Mouse (Mus musculus): ENCODE results near the gene Pbld1. TPM values are rescaled to one million over a fixed set of nuclear protein-coding genes. Genes with fewer than 3 reads are reported as not detected.
"Not testable (repeated sequence)": the region's sequence is repeated elsewhere in the genome, so short reads cannot be mapped to it uniquely, and the experiment has no call there.

Gene Pbld1
- total and polyA plus RNA-seq, 2 experiments from 2014 or later = 0.27 TPM; not detected in 1

GRCm38 (mm10) chr10:63053007-63053406 is 7.0 kb upstream of the Pbld1 start:
- WGBS = 60% methylated on average over 6 of the region's 6 CpGs
- no peak for ATAC-seq
- H3K27ac ChIP-seq (ENCODE audit: low read depth, low read length) = no peak overlapping the region

GRCm38 (mm10) chr10:63054071-63054470 is 5.9 kb upstream of the Pbld1 start:
- not testable (repeated sequence) for H3K9ac ChIP-seq; H3K4me1 ChIP-seq (ENCODE audit: insufficient read depth); H3K36me3 ChIP-seq (ENCODE audit: insufficient read depth); ATAC-seq; H3K27ac ChIP-seq (ENCODE audit: low read depth, low read length); H3K4me2 ChIP-seq (ENCODE audit: low read depth); DNase-seq; H3K9me3 ChIP-seq (ENCODE audit: low read length); H3K4me3 ChIP-seq (ENCODE audit: low read depth, low read length); H3K27me3 ChIP-seq (ENCODE audit: insufficient read depth, low read length)
- WGBS = 89% methylated on average over 6 of the region's 6 CpGs

More at GRCm38 (mm10) chr10:63053007-63053406, 7.0 kb upstream of the Pbld1 start:
- no peak overlapping the region for H3K9ac ChIP-seq
- no peak for TF ChIP-seq CTCF (IDR thresholded peaks at IDR 0.05; ENCODE audit: low read depth)
- H3K4me1 ChIP-seq (ENCODE audit: insufficient read depth) = no peaks in the 10 kb centered on the region
- no peak for DNase-seq
- H3K4me2 ChIP-seq (ENCODE audit: low read depth) = no peak overlapping the region
- H3K36me3 ChIP-seq (ENCODE audit: insufficient read depth) = no peaks in the 10 kb centered on the region
- H3K27me3 ChIP-seq (ENCODE audit: insufficient read depth, low read length) = no peaks in the 10 kb centered on the region
- no peaks in the 10 kb centered on the region for H3K9me3 ChIP-seq (ENCODE audit: low read length)
- no peak overlapping the region for H3K4me3 ChIP-seq (ENCODE audit: low read depth, low read length)

GRCm38 (mm10) chr10:63054586-63054985 is 5.4 kb upstream of the Pbld1 start:
- Histone ChIP-seq H3K9ac (no peak overlapping the region), H3K4me1 (ENCODE audit: insufficient read depth) (no peaks in the 10 kb centered on the region), H3K27me3 (ENCODE audit: insufficient read depth, low read length) (no peaks in the 10 kb centered on the region), H3K9me3 (ENCODE audit: low read length) (no peaks in the 10 kb centered on the region), H3K4me2 (ENCODE audit: low read depth) (no peak overlapping the region), H3K4me3 (ENCODE audit: low read depth, low read length) (no peak overlapping the region), H3K27ac (ENCODE audit: low read depth, low read length) (no peak overlapping the region), H3K36me3 (ENCODE audit: insufficient read depth) (no peaks in the 10 kb centered on the region)
- ATAC-seq (no peak), DNase-seq (no peak)
- WGBS = 78% methylated on average over 2 of the region's 2 CpGs
- 0 out of 2 replicates have a peak, but pooled peaks have one; percentile 9 for TF ChIP-seq CTCF (IDR thresholded peaks at IDR 0.05; ENCODE audit: low read depth)

- Histone ChIP-seq H3K4me1 (ENCODE audit: insufficient read depth) (no peaks in the 10 kb centered on the region), H3K9ac (no peak overlapping the region), H3K4me3 (ENCODE audit: low read depth, low read length) (no peak overlapping the region), H3K27me3 (ENCODE audit: insufficient read depth, low read length) (no peaks in the 10 kb centered on the region), H3K9me3 (ENCODE audit: low read length) (no peaks in the 10 kb centered on the region), H3K4me2 (ENCODE audit: low read depth) (no peak overlapping the region), H3K36me3 (ENCODE audit: insufficient read depth) (no peaks in the 10 kb centered on the region), H3K27ac (ENCODE audit: low read depth, low read length) (no peak overlapping the region)
- 50% methylated on average over 24 of the region's 24 CpGs for WGBS
- DNase-seq (no peak), ATAC-seq (no peak)
- TF ChIP-seq CTCF (IDR thresholded peaks at IDR 0.05; ENCODE audit: low read depth) = no peak
These were observed 2.8 kb upstream of the Pbld1 start for GRCm38 (mm10) chr10:63056966-63057750.

- no peaks in the 10 kb centered on the region for H3K9me3 ChIP-seq (ENCODE audit: low read length)
- ATAC-seq (no peak), DNase-seq (no peak)
- 47% methylated on average over 11 of the region's 11 CpGs for WGBS
- no peak overlapping the region for H3K4me2 ChIP-seq (ENCODE audit: low read depth)
- no peak overlapping the region for H3K9ac ChIP-seq
- H3K27me3 ChIP-seq (ENCODE audit: insufficient read depth, low read length) = no peaks in the 10 kb centered on the region
- no peak for TF ChIP-seq CTCF (IDR thresholded peaks at IDR 0.05; ENCODE audit: low read depth)
- H3K4me3 ChIP-seq (ENCODE audit: low read depth, low read length) = no peak overlapping the region
- H3K36me3 ChIP-seq (ENCODE audit: insufficient read depth) = no peaks in the 10 kb centered on the region
- no peaks in the 10 kb centered on the region for H3K4me1 ChIP-seq (ENCODE audit: insufficient read depth)
- H3K27ac ChIP-seq (ENCODE audit: low read depth, low read length) = no peak overlapping the region
These were observed 444 bp downstream of the Pbld1 start for GRCm38 (mm10) chr10:63060406-63060805.

- ATAC-seq = no peak
- Histone ChIP-seq H3K27me3 (ENCODE audit: insufficient read depth, low read length) (no peaks in the 10 kb centered on the region), H3K4me3 (ENCODE audit: low read depth, low read length) (no peak overlapping the region), H3K4me1 (ENCODE audit: insufficient read depth) (no peaks in the 10 kb centered on the region), H3K27ac (ENCODE audit: low read depth, low read length) (no peak overlapping the region), H3K36me3 (ENCODE audit: insufficient read depth) (no peaks in the 10 kb centered on the region), H3K4me2 (ENCODE audit: low read depth) (no peak overlapping the region), H3K9me3 (ENCODE audit: low read length) (no peaks in the 10 kb centered on the region), H3K9ac (no peak overlapping the region)
- 79% methylated on average over 12 of the region's 12 CpGs for WGBS
- no peak for TF ChIP-seq CTCF (IDR thresholded peaks at IDR 0.05; ENCODE audit: low read depth)
- DNase-seq = no peak
These were observed 1.3 kb downstream of the Pbld1 start for GRCm38 (mm10) chr10:63061266-63061665.

- H3K4me3 ChIP-seq (ENCODE audit: low read depth, low read length) = no peak overlapping the region
- no peaks in the 10 kb centered on the region for H3K36me3 ChIP-seq (ENCODE audit: insufficient read depth)
- ATAC-seq (no peak), DNase-seq (no peak)
- H3K27me3 ChIP-seq (ENCODE audit: insufficient read depth, low read length) = no peaks in the 10 kb centered on the region
- no peak overlapping the region for H3K4me2 ChIP-seq (ENCODE audit: low read depth)
- no peak overlapping the region for H3K9ac ChIP-seq
- no peak for TF ChIP-seq CTCF (IDR thresholded peaks at IDR 0.05; ENCODE audit: low read depth)
- no peaks in the 10 kb centered on the region for H3K4me1 ChIP-seq (ENCODE audit: insufficient read depth)
- WGBS = 74% methylated on average over 5 of the region's 5 CpGs
- no peaks in the 10 kb centered on the region for H3K9me3 ChIP-seq (ENCODE audit: low read length)
- H3K27ac ChIP-seq (ENCODE audit: low read depth, low read length) = no peak overlapping the region
These were observed 2.7 kb downstream of the Pbld1 start for GRCm38 (mm10) chr10:63062696-63063095.
